Mouse (Mus musculus) liver, embryonic 14.5 days (tissue): Measurements from ENCODE around the gene Cyp46a1. TPM values are rescaled to one million over a fixed set of nuclear protein-coding genes. Genes with fewer than 3 reads are reported as not detected.

ENCODE experiments used
- ATAC-seq: fragments of 200-750 bp; cut with Nextera tagmentation; 2 replicates; pipeline ENCODE4 v1.8.0; 2017; ENCODE audit warnings: moderate number of reproducible peaks, mild to moderate bottlenecking, moderate library complexity; ENCODE audit not compliant: insufficient read depth
- DNase-seq, 3 experiments: peaks; one replicate each; pipeline ENCODE4 v3.0.0-alpha.2; 2012 to 2013; ENCODE audit warnings: low read depth in 3 of 3, low spot score in 3 of 3
- H3K27ac ChIP-seq: fragments of 300-500 bp; sonication (generic); 2 replicates; pipeline ENCODE4 v1.5.1; 2014; ENCODE audit warnings: moderate library complexity, mild to moderate bottlenecking, control low read depth, inconsistent platforms
- H3K27me3 ChIP-seq: fragments of 300-500 bp; sonication (generic); 2 replicates; pipeline ENCODE4 v1.6.1; 2014; ENCODE audit warnings: mild to moderate bottlenecking, low read length, moderate library complexity; ENCODE audit not compliant: control insufficient read depth, insufficient read depth
- H3K36me3 ChIP-seq: fragments of 300-500 bp; sonication (generic); replicated peaks from 2 replicates; pipeline ENCODE4 v1.6.1; 2014; ENCODE audit warnings: low read depth; ENCODE audit not compliant: control insufficient read depth, insufficient read depth
- H3K4me1 ChIP-seq, 2 experiments: fragments of 200-500 bp in 1 of 2; fragments of 300-500 bp in 1 of 2; sonication (generic) in 1 of 2; replicated peaks; 2 replicates each; pipeline ENCODE4 v1.6.1; 2012 to 2014; ENCODE audit warnings: antibody characterized with exemption in 1 of 2, inconsistent platforms in 1 of 2, low read length in 1 of 2; ENCODE audit not compliant: control insufficient read depth in 2 of 2, insufficient read depth in 2 of 2
- H3K4me2 ChIP-seq: fragments of 300-500 bp; sonication (generic); 2 replicates; pipeline ENCODE4 v1.6.1; 2014; ENCODE audit warnings: low read depth, mild to moderate bottlenecking, control low read depth, moderate library complexity
- H3K4me3 ChIP-seq, 2 experiments: fragments of 200-500 bp in 1 of 2; fragments of 300-500 bp in 1 of 2; sonication (generic) in 1 of 2; 2 replicates each; pipeline ENCODE4 v1.5.1; 2012 to 2014; ENCODE audit warnings: low read depth in 2 of 2, low read length in 2 of 2, mild to moderate bottlenecking in 2 of 2, control low read depth in 1 of 2, inconsistent platforms in 1 of 2, moderate library complexity in 1 of 2; ENCODE audit not compliant: insufficient read depth in 1 of 2
- H3K9ac ChIP-seq: fragments of 300-500 bp; sonication (generic); replicated peaks from 2 replicates; pipeline ENCODE4 v1.6.1; 2014; ENCODE audit warnings: mild to moderate bottlenecking, control low read depth, moderate library complexity
- H3K9me3 ChIP-seq: fragments of 300-500 bp; sonication (generic); 2 replicates; pipeline ENCODE4 v1.6.1; 2016; ENCODE audit warnings: low read length, mixed read lengths; ENCODE audit not compliant: control insufficient read depth
- CTCF ChIP-seq: IDR thresholded peaks from 2 replicates; pipeline ENCODE4 v1.5.1; 2016; ENCODE audit warnings: antibody characterized with exemption, low read depth, control low read depth
- EP300 ChIP-seq: IDR thresholded peaks from 2 replicates; pipeline ENCODE4 v1.6.1; 2016; ENCODE audit warnings: antibody characterized with exemption, low read depth
- WGBS: fragments of 180-500 bp; shearing (Covaris S2); extraction: QIAGEN DNeasy Blood & Tissue Kit; methylation state at CpG from one replicate; pipeline ENCODE4 v1.1.7; 2014; ENCODE audit not compliant: insufficient replicate concordance; 5-methylcytosine and 5-hydroxymethylcytosine counted together
- polyA plus RNA-seq, 2 experiments: library from polyadenylated mRNA; depleted of rRNA in 1 of 2; stranded (reverse) in 1 of 2; unstranded in 1 of 2; fragments of >200 nt; fragmentation: Nextera tagmentation in 1 of 2; extraction: Ambion mirVana in 1 of 2; gene quantifications; 2 replicates each; pipeline versions ENCODE4 v1.2.1 to v1.2.3; 2012 to 2014

The Cyp46a1 gene
- polyA plus RNA-seq, 2 experiments: 0.11 to 0.52 TPM

- H3K4me2 ChIP-seq: no peak overlapping the region
- ATAC-seq (no peak), DNase-seq (no peak)
- no peaks in the 10 kb centered on the region for H3K27me3 ChIP-seq
- 54% methylated on average over 8 of the region's 8 CpGs for WGBS
- no peaks in the 10 kb centered on the region for H3K9me3 ChIP-seq
- no peak overlapping the region for H3K4me3 ChIP-seq
- H3K4me1 ChIP-seq: peaks cover 0 to 3% of the 10 kb centered on the region in 2 experiments; a peak in 1 of 4 replicates
- H3K27ac ChIP-seq: no peak overlapping the region
- H3K9ac ChIP-seq: no peak overlapping the region
- TF ChIP-seq CTCF (no peak), EP300 (no peak)
- H3K36me3 ChIP-seq: no peaks in the 10 kb centered on the region
These were observed 40.5 kb downstream of the Cyp46a1 start for GRCm38 (mm10) chr12:108374689-108375088.

- Histone ChIP-seq H3K4me3 (no peak overlapping the region), H3K9me3 (no peaks in the 10 kb centered on the region), H3K27ac (no peak overlapping the region), H3K36me3 (no peaks in the 10 kb centered on the region), H3K27me3 (no peaks in the 10 kb centered on the region), H3K4me1 (peaks cover 0 to 3% of the 10 kb centered on the region in 2 experiments; a peak in 1 of 4 replicates), H3K4me2 (no peak overlapping the region), H3K9ac (no peak overlapping the region)
- WGBS: 69% methylated on average over 13 of the region's 13 CpGs
- TF ChIP-seq CTCF: no peak
- TF ChIP-seq EP300: no peak
- DNase-seq (no peak), ATAC-seq (no peak)
These were observed 44.4 kb downstream of the Cyp46a1 start for GRCm38 (mm10) chr12:108378379-108379133.

GRCm38 (mm10) chr12:108386476-108387232 lies 52.5 kb downstream of the Cyp46a1 start:
- WGBS: 67% methylated on average over 13 of the region's 13 CpGs

GRCm38 (mm10) chr12:108389718-108390117 lies 55.5 kb downstream of the Cyp46a1 start:
- no peaks in the 10 kb centered on the region for H3K27me3 ChIP-seq
- H3K4me3 ChIP-seq: no peak overlapping the region
- 39% methylated on average over 3 of the region's 3 CpGs for WGBS

More at GRCm38 (mm10) chr12:108386476-108387232, 52.5 kb downstream of the Cyp46a1 start:
- no peak overlapping the region for H3K9ac ChIP-seq
- H3K9me3 ChIP-seq: no peaks in the 10 kb centered on the region
- H3K4me3 ChIP-seq: no peak overlapping the region
- no peaks in the 10 kb centered on the region for H3K36me3 ChIP-seq
- no peak for ATAC-seq
- TF ChIP-seq CTCF: no peak
- TF ChIP-seq EP300: no peak
- no peaks in the 10 kb centered on the region for H3K4me1 ChIP-seq
- H3K4me2 ChIP-seq: no peak overlapping the region
- H3K27ac ChIP-seq: no peak overlapping the region
- no peak for DNase-seq
- H3K27me3 ChIP-seq: no peaks in the 10 kb centered on the region

More at GRCm38 (mm10) chr12:108389718-108390117, 55.5 kb downstream of the Cyp46a1 start:
- TF ChIP-seq EP300: no peak
- Histone ChIP-seq H3K4me2 (no peak overlapping the region), H3K4me1 (no peaks in the 10 kb centered on the region), H3K36me3 (no peaks in the 10 kb centered on the region), H3K27ac (no peak overlapping the region), H3K9me3 (no peaks in the 10 kb centered on the region), H3K9ac (no peak overlapping the region)
- DNase-seq (no peak), ATAC-seq (no peak)
